Mouse (Mus musculus) cerebellum, postnatal 36 days (tissue): ENCODE data around the gene R3hdml.
"Not testable (repeated sequence)": the region's sequence is repeated elsewhere in the genome, so short reads cannot be mapped to it uniquely, and the experiment has no call there.

Experiments used
- DNase-seq, 2 experiments: peaks; one replicate each; pipeline ENCODE4 v3.0.0; 2021 to 2022; ENCODE audit warnings: mixed read lengths in 2 of 2

The R3hdml gene

DNA sequence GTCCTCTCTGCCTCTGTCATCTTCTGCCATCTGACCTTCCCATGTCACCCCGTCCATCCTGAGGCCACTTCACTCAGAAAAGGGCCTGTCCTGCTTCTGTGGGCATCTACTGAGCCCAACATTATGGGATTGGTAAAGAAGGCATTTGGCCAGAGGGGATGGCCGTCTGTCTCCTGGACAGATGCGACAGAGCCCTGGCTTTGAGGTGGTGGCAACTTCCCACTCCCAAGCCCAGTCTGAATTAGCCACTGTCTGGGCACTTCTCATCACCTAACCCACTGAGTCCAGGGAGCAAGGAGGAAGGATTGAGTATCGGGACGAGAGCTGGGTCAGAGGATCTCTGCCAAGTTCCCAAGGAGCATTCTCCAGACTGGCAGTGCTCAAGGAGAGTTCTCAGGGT lies at the start of gene R3hdml:
Gene R3hdml, plus strand, starts transcription at position 301 of the 400 bp plus-strand sequence.
- DNase-seq, result no peak

DNA sequence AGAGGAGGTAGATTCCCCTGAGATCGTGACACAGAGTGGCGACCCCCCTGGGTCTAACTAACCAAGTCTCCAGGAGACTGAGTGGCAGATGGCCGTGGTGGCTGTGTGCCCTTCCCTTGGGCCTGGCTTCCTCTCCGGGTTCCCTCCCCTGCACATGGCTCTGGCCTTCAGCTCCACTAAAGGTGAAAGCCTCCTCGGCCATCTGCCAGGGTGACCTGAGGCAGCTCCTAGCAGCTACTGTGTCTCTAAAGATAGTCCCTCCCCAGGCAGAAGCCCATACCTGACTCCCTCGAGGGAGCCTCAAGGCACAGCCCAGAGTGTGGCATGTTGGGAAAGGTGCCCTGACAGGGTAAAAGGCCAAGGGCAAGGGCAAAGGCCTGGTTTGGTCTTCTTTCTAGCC lies 48.6 kb upstream of the R3hdml start:
- peak; percentile 86 to 89 for DNase-seq

DNA sequence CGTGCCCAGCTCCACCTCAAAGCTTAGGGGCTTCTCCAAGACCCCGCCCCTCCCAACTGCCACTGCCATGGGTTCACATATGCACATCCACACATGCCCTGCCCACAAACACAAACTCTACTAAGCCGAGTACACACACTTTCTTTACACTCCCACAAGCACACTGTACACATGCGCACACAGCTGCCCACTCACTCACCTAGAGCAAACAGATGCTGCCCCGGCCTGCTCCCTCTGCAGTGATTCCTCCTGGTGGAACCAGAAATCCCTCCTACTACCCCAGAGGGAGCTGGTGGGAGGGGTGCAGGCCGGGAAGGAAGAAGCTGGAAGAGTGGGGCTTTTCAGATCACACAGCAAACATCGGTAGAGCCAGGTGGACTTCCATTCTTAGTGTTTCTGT lies 48.1 kb upstream of the R3hdml start:
- DNase-seq, result no peak

DNA sequence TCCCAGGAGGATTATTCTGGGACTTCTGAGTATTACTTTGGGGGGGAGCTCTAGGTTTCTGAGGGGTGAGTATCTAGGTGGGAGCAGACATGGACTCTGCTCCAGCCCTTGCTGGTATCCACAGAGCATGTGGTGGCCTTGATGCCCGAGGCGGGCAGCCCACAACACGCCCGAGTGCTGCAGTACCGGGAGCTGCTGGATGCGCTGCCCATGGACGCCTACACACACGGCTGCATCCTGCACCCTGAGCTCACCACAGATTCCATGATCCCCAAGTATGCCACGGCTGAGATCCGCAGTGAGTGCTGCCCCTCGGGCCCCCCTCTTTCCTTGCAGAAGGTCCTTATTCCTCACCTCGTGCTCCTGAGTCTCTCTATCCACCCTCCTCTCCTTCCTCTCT lies 44.7 kb upstream of the R3hdml start:
- DNase-seq, result no peak

DNA sequence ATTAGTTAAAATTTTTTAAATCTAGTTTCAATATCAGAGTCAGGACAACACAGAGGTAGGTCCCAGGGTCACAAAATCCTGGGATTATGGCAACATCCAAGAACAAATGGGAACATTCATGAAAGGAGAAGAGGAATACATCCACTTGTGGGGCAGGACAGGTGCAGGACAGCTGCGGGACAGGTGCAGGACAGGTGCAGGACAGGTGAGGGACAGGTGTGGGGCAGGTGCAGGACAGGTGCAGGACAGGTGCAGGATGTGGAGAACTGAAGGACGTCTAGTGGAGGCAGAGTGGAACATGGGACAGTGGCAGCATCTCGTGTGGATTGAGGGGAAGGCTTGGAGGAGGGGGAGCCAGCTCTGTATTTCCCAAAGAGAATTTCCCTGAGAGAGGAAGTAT lies 42.8 kb upstream of the R3hdml start:
- no peak for DNase-seq

DNA sequence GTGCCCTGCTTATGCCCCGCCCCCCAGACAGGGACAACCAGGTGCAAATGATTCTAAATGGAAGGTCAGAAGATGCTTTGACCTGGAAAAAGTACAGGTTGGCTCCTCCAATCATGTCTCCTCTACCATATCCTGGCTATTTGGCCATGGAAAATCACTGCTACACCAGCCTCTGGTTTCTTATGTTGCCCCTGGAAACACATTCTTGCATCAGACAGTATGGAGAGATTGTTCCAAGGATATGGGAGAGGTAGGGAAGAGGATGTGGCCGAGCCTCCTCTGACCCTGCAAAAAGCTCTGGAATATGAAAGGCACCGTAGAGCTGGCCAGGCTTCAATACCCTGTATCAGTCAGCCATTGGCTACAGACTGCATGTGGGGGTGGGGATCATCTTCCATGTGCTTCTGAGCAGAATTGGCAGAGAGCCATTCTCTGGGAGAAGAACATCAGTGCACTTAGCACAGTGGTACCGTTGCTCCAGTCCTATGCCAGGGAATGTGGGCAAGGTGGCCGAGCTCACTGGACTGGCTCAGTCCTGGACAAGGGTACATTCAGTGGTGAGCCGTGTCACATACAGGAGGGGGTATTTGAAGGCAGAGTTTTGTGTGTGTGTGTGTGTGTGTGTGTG lies 41.3 kb upstream of the R3hdml start:
- no peak for DNase-seq

DNA sequence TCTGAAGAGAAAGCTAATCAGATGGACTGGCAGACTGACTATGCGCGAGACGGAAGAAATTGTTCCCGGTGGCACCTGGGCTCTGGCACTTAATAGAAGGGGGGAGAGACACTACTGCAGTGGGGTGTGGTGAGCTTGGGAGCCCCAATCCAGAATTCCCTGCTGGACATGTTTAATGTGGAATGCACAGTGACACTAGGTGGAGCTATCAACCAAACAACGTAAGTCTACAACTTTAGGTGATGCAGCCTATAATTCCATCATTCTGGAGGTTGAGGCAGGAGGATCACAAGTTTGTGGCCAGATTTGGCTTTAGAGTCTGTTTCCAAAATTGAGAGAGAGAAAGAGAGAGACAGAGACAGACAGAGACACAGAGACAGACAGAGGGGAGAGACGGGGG lies 39.4 kb upstream of the R3hdml start:
- DNase-seq, result no peak

DNA sequence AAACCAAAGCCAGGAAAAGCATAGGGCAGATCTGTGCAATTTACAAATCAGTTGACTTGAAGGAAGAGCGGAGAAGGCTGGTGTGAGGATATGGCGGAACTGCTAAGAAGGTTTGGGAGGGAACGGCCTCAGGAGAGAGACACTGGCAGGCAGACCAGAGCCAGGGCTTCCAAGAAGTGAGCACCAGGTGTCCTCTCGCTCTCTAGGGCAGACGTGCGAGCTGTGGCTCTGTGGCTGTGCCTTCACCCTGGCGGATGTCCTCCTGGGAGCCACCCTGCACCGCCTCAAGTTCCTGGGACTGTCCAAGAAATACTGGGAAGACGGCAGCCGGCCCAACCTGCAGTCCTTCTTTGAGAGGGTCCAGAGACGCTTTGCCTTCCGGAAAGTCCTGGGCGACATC lies 38.7 kb upstream of the R3hdml start:
- peak in 1 of 2 experiments; percentile 38 for DNase-seq

DNA sequence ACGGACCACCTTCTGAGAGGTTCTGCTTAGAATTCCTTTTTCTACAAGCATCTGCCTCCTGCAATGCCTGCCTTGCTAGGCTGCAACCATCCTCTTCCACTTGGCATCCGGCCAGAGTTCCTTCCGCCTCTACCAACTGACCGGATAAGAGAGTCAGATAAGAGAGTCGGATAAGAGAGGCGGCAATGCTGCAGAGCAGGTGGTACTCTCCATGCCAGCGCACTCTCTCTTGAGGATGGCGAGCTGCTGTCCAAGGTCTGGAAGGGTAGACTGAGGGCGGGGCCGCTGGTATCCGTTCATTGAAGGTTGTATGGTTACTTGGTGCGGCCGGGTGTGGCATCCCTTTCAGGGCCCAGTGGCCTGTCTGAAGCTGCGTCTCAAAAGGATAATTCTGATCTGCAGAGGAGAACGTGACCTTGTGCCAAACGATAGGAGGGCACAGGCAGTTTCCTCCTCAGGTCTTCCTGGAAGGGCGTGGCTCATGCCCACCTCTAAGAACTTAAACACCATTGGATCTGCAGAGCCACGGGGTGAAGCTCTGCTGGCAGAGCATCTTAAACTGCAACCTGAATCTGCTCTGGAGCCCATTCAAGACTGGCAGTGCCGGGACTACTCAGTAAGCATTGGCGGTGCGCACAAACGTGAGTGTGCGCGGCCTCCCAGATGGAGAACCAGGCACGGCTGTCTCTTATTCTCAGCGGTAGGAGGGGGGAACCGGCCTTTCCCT lies 33.4 kb upstream of the R3hdml start:
- DNase-seq, result peak; percentile 50 to 52

DNA sequence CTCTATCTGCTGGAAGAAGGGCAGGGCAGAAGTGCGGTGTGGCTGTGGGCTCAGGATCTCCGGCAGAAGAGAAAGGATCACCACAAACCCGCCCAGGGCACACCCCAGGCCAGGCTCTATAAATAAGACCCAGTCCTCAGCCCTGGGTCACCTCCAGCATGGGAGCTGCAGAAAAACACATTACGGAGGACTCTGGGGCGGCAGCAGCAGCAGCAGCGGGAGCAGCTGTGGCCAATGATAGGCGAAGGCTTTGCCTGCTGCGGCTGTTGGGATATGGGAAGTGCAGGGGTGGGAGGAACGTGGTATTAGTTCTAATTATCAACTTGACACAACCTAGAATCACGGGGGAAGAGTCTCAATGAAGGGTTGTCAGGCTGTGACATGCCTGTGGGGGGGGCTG lies 32.7 kb upstream of the R3hdml start:
- no peak for DNase-seq

DNA sequence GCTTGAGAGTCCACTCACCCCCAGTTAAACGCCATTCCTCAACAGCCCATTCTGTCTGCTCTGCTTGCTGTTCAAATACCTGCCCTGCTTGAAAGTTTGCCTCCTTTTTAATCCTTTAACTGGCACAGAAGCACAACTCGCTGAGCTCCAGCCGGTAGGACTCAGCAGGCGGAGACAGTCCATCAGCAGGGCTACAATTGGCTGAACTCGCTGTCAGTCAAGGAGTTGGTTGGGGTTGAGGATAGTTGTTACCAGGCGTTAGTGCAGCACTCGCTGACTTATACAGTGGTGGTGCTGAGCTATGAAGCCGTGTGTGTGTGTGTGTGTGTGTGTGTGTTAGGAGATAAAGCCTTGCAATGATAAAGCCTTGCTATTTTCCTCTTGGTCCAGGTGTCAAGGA lies 31.5 kb upstream of the R3hdml start:
- no peak for DNase-seq

DNA sequence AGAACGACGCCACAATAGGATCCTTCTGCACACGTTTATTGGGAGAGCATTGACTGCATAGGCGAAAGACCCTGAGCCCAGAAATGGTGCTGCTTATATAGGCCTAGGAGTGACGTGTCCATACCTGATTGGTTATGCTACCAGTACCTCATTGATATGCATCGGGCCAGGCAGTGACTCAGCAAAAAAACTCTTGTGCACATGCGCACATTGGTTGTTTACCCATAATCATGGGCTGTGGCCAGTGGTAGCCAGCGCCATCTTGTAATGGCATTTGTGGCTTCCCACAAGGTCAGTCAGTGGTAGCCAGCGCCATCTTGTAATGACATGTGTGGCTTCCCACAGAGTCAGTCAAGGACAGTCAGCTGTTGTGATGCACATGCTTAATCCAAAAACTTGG lies 30.8 kb upstream of the R3hdml start:
- not testable (repeated sequence) for DNase-seq

DNA sequence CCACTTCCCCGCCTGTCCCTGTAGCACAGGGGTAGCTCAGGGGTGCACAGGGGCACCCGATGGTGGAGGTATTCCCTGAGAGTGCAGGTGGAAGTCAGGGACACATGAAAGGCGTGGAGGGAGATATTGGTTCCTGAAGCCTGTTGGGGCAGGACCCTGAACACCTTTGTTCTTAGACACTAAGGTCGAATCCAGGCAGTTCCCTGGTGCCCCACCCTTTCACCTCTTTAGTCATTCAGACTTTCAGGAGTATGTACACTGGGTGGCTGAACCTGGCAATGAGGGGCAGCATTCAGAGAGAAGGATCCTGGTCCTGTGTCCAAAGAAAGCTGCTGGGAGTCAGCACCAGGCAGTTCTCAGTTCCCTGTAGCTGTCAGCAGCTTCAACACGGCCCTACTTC lies 29.7 kb upstream of the R3hdml start:
- no peak for DNase-seq

DNA sequence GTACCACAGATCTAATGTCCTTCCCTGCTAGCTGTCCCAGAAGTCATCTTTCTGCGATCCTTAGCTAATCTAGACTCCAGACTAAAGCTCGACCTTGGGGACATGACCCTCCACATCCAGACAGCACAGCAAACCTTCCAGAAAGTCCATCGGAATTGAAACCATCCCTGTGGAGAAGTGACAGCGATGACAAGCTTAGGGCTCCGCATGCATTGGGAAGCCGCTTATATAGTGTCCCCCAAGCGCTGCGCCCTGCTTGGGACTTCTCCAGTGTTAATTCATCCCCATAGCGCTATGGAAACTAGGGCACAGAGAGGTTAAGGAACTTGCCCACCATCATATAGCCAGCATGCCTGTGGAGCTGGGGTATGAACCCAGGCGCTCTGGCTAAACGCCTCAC lies 29.3 kb upstream of the R3hdml start:
- no peak for DNase-seq

DNA sequence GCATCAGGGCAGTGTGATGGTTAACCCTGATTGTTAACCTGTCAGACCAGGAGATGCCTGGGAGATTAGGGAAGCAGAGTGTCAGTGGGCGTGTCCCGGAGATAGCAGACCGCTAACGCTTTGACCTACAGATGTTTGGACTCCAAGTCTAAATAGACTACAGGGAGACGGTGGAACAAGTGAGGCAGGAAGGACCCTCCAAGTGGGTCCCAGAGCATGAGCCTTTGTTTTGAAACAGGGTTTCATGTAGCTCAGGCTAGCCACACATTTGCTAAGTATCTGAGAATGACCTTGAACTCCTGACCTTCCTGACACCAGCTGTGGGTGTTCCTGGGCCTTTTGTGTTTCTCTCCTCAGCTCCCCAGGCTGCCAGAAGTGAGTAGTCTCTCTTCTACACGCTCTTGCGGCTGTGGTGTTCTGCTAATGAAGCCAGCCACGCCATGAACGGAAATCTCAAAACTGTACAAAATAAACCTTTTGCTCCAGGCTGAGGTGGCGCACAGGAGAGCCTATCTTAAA lies 28.8 kb upstream of the R3hdml start:
- DNase-seq, result no peak

DNA sequence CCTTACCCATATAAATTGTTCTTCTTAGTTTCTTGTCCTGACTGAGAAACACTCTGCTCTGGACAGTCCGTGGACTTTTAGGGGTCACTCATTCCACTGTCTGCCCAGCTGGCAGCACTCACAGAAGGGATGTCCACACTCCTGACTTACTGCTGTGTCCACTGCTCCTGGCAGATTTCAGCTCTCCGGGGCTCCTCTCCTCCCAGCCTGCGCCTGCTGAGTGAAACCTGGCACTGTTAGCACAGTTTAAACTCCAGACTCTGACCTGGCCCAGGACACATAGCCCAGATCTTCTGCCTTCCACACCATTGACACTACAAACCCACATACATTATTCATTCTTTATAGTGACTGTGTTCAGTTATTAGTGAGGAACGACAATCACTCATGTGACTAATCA lies 28.1 kb upstream of the R3hdml start:
- DNase-seq, result peak in 1 of 2 experiments; percentile 25

DNA sequence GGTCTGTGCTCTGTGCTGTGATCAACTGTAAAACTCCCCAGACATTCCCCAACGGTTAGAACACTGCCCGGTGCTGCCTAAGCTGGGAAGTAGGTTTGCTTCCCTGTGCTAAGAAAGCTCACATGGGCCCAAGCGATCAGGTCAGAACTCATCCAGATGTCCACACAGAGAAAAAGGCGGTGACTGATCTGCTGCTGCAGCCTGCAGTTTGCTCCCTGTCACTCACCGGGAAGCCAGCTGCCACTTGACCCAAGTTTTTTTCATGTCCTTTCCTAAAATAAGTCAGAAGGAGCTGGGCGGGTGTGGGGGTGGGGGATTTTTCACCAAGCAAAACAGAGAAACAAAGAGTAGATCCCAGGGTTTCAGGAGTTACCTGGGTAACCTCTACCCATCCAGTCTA lies 27.6 kb upstream of the R3hdml start:
- no peak for DNase-seq

DNA sequence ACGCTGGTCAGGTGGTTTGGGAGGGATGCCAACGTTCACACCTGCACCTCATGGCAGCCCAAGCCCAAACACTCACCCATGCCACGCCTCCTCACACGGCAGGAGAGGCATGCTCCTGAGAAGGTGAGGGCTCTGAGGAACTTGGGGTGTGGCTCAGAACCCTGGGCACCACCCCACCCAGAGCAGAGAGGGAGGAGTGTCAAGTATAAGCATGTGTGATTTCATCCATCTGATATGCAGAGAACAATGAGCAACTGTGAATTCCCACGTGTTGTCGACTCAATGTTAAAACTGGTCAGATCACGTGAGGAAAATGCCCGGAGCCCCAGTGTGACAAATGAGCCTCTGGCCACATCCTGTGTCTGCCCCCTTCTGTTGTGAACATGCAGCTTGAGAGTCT lies 25.3 kb upstream of the R3hdml start:
- no peak for DNase-seq

DNA sequence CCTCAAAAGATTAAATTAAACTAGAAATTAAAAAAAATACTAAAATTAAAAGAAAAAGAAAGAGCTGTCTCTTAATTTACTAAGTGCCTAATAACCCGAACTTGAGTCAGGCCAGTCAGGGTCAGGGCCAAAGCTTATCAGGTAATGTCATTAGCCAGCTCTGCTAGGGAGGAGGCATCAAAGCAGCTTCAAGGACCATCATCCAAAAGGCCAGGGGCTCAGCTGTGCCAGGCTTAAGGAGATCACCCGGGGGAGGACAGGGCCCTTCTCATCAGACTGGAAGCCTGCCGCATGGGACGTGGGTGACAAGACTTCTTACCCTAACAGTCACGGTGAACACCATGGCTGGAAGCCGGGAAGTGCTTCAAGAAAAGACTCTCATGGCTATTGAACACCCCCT lies 24.5 kb upstream of the R3hdml start:
- no peak for DNase-seq

DNA sequence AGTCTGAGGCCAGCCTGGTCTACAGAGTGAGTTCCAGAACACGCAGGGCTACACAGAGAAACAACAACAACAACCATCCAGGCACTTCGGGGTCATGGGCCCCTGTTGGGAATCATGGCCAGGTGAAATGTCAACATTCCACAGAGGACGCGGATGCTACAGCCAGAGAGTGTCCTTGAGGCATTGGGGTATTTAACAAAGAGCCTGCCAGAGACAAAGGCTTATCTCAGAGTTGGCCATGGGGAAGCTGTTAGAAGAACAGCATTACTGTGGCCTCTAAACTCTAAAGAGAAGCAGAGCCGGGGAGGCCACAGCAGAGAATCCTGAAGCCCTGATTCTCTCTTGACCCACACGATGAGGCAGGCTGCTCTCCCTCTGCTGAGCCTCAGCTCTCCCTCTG lies 23.3 kb upstream of the R3hdml start:
- DNase-seq, result no peak

DNA sequence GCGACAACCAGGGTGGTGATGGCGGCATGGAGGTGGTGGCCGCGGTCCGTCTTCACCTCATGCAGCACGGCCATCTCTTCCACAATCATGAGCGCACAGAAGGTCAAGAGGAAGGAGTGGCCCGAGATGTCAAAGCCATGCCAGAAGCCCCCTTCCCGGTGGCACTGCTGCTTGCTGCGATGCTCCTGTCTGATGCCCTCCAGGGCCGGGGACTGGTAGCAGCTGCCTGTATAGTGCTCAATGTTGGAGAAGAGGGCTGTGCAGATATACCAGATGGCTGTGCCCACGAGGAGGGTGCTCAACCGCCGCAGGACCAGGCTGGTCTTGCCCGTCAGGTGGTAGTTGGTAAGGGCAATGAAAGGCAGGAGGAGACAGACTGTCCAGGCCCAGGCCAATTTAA lies 22.4 kb upstream of the R3hdml start:
- DNase-seq, result no peak

DNA sequence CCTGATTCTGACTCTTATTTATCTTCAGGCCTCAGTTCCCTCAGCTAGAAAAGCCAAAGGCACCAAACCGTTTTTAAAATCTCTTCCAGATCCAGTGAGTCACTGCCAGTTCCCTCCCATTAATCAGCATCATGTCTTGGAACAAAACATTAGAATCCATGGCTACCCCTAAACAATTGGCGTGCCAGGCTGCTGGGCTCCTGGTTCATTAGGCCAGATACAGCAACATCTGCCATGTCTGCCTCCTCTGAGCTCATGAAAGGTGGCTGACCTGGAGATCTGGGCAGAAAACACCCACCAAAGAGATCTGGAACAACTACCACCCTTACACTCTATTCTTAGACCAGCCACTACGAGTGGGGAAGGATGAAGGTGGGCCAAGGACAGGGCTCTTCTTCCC lies 21.0 kb upstream of the R3hdml start:
- DNase-seq, result no peak

DNA sequence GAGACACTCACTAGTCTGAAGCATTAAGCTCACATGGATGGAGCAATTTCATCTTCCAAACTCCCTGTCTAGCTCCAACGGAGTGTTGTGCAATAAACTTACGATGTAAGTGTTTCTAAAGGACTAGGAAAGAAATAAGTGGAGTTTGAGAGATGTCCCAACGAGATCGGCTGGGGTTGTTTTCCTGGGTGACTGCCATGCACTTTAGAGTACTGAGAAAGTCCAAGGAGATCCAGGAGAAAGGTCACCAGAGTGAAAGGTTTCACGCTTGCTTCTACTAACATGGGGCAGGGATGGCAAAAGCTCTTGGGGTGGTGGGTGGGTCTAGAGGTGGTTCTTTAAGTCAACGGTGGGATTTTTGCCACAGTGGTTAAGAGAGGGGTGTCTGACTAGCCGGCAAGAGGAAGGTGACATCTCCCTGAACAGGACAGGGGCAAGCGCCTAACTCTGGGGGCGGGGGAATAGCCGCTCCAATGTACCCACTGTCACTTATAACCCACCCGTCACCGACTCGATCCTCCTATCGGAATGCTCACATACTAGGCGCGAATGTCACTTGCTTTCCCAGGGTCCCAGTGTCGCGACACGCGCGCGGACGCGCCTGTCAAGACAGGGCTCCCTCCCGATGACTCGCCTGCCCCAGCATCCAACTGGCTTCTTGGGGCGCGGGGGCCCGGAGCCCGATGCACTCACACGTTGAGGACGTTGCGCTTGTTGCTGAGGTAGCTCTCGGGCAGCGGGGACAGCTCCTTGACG lies 20.2 kb upstream of the R3hdml start:
- no peak for DNase-seq

DNA sequence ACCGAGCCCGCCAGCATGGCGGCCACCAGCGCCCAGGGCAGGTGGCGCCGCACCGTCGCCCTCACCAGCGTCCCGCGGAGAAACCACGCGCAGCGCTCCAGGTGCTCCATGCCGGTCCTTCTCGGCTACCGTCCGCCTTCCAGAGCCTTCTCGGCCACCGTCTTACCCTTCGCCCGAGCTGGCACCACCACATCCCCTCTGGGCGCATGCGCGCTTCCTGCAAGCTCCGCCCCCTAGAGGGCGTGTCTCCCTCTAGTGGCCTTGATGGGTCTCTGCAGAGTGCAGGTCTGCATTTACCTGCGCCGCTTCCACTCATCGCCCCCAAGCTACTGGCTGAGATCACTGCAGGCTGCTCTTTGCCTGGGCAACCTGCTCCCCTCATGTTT lies 19.7 kb upstream of the R3hdml start, which contains the start of gene Fitm2:
Gene Fitm2, minus strand, starts transcription at position 164 of the 386 bp plus-strand sequence.
- peak; percentile 97 to 99 for DNase-seq
